Mouse (Mus musculus) liver, adult 2 months (tissue): ENCODE results near the gene Rcor2.

Source experiments
- CTCF ChIP-seq: fragments of 200-500 bp; IDR thresholded peaks from 2 replicates; pipeline ENCODE4 v1.5.1; 2011; ENCODE audit warnings: low read depth, low read length, control low read depth
- POLR2A ChIP-seq: fragments of 200-500 bp; IDR thresholded peaks from 2 replicates; pipeline ENCODE4 v1.6.1; 2011; ENCODE audit warnings: low read length, control low read depth; ENCODE audit not compliant: insufficient read depth; ENCODE audit errors: extremely low read depth

- TF ChIP-seq CTCF (no peak), POLR2A (no peak)
Observed at GRCm38 (mm10) chr19:7305380-7306310, 38.5 kb downstream of the Rcor2 start.
